Mouse (Mus musculus): Measurements from ENCODE around the gene Pbxip1. TPM values are rescaled to one million over a fixed set of nuclear protein-coding genes. Genes with fewer than 3 reads are reported as not detected.
A peak's percentile ranks its signal among the peaks of the same experiment; 100 is the strongest.

Gene Pbxip1
- polyA plus RNA-seq, 1 experiment from 2014 or later: 7.6 TPM

- H3K27ac ChIP-seq (replicated peaks; ENCODE audit: low read depth, low read length): no peak overlapping the region
- H3K4me1 ChIP-seq (ENCODE audit: control insufficient read depth, insufficient read depth, low read length): no peaks in the 10 kb centered on the region
- no peak overlapping the region for H3K4me3 ChIP-seq (replicated peaks; ENCODE audit: low read depth, low read length)
- no peak overlapping the region for H3K9ac ChIP-seq (replicated peaks; ENCODE audit: low read length)
- no peaks in the 10 kb centered on the region for H3K9me3 ChIP-seq (ENCODE audit: control insufficient read depth, low read length)
- no peaks in the 10 kb centered on the region for H3K27me3 ChIP-seq (ENCODE audit: control insufficient read depth, insufficient read depth, low read length)
- WGBS: 92% methylated on average over 5 of the region's 5 CpGs
- DNase-seq: no peak
- no peak for ATAC-seq (ENCODE audit: low FRiP score, low TSS enrichment)
- H3K4me2 ChIP-seq (ENCODE audit: low read length): no peak overlapping the region
- no peaks in the 10 kb centered on the region for H3K36me3 ChIP-seq (ENCODE audit: control insufficient read depth, insufficient read depth, low read length)
These were observed 45.7 kb downstream of the Pbxip1 start for GRCm38 (mm10) chr3:89482249-89482648.

GRCm38 (mm10) chr3:89484766-89485524 is 48.4 kb downstream of the Pbxip1 start:
- Histone ChIP-seq H3K27ac (replicated peaks; ENCODE audit: low read depth, low read length) (no peak overlapping the region), H3K9ac (replicated peaks; ENCODE audit: low read length) (no peak overlapping the region), H3K4me1 (ENCODE audit: control insufficient read depth, insufficient read depth, low read length) (no peaks in the 10 kb centered on the region), H3K4me2 (ENCODE audit: low read length) (no peak overlapping the region), H3K36me3 (ENCODE audit: control insufficient read depth, insufficient read depth, low read length) (no peaks in the 10 kb centered on the region), H3K4me3 (replicated peaks; ENCODE audit: low read depth, low read length) (no peak overlapping the region), H3K9me3 (ENCODE audit: control insufficient read depth, low read length) (no peaks in the 10 kb centered on the region), H3K27me3 (ENCODE audit: control insufficient read depth, insufficient read depth, low read length) (no peaks in the 10 kb centered on the region)
- peak; percentile 73 for DNase-seq
- ATAC-seq (ENCODE audit: low FRiP score, low TSS enrichment): peak; percentile 62; the same call in 1 of the 2 replicates
- 22% methylated on average over 24 of the region's 24 CpGs for WGBS

- no peak overlapping the region for H3K27ac ChIP-seq (replicated peaks; ENCODE audit: low read depth, low read length)
- no peaks in the 10 kb centered on the region for H3K27me3 ChIP-seq (ENCODE audit: control insufficient read depth, insufficient read depth, low read length)
- H3K4me3 ChIP-seq (replicated peaks; ENCODE audit: low read depth, low read length): no peak overlapping the region
- H3K4me1 ChIP-seq (ENCODE audit: control insufficient read depth, insufficient read depth, low read length): no peaks in the 10 kb centered on the region
- WGBS: 81% methylated on average over 8 of the region's 8 CpGs
- no peaks in the 10 kb centered on the region for H3K36me3 ChIP-seq (ENCODE audit: control insufficient read depth, insufficient read depth, low read length)
- H3K9ac ChIP-seq (replicated peaks; ENCODE audit: low read length): no peak overlapping the region
- no peak for ATAC-seq (ENCODE audit: low FRiP score, low TSS enrichment)
- no peak for DNase-seq
- H3K4me2 ChIP-seq (ENCODE audit: low read length): no peak overlapping the region
- no peaks in the 10 kb centered on the region for H3K9me3 ChIP-seq (ENCODE audit: control insufficient read depth, low read length)
These were observed 49.6 kb downstream of the Pbxip1 start for GRCm38 (mm10) chr3:89486111-89486510.

DNA sequence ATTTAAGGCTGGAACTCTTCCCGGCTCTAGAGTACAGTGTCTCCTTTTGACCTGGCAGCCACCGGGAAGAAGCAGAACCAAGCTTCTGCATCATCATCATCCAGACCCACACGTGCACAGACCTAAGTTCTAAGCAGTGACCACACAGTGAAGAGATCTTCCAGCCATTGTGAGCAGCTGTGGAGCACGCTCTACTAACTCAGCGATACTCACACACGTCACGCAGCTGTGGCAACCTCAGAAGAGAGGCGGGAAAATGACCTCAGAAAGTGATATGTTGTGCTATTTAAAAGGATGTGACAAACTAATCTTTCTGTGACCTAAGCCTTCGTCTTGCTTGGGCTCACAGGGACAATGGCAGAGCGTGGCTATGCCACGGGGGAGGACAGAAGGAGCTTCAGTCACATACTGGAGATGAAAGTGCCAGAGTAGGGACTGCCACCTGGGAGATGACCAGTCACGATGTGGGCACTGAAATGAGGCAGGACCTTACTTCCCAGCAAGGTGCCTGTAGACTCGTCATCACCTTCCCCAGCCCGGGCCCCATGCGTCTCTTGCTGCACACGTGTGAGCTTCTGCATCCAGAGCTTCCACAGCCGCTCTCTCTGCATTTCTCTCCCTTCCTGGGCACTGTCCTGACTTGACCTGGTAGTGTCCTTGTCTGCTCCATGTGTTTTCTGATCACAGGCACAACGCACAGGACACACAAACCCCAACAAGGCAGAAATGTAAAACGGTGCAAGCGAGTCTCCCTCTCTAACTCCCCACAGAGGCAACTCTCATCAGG is 50.6 kb downstream of the Pbxip1 start:
- no peak overlapping the region for H3K27ac ChIP-seq (replicated peaks; ENCODE audit: low read depth, low read length)
- H3K27me3 ChIP-seq (ENCODE audit: control insufficient read depth, insufficient read depth, low read length): no peaks in the 10 kb centered on the region
- H3K4me3 ChIP-seq (replicated peaks; ENCODE audit: low read depth, low read length): no peak overlapping the region
- H3K4me2 ChIP-seq (ENCODE audit: low read length): no peak overlapping the region
- ATAC-seq (ENCODE audit: low FRiP score, low TSS enrichment) (no peak), DNase-seq (no peak)
- H3K36me3 ChIP-seq (ENCODE audit: control insufficient read depth, insufficient read depth, low read length): no peaks in the 10 kb centered on the region
- H3K4me1 ChIP-seq (ENCODE audit: control insufficient read depth, insufficient read depth, low read length): no peaks in the 10 kb centered on the region
- no peaks in the 10 kb centered on the region for H3K9me3 ChIP-seq (ENCODE audit: control insufficient read depth, low read length)
- no peak overlapping the region for H3K9ac ChIP-seq (replicated peaks; ENCODE audit: low read length)
- WGBS: 43% methylated on average over 20 of the region's 20 CpGs

GRCm38 (mm10) chr3:89490790-89491189 is 54.3 kb downstream of the Pbxip1 start:
- peaks cover 10% of the 10 kb centered on the region; the same call in 1 of the 2 replicates for H3K4me1 ChIP-seq (ENCODE audit: control insufficient read depth, insufficient read depth, low read length)
- 89% methylated on average over 3 of the region's 3 CpGs for WGBS
- H3K36me3 ChIP-seq (ENCODE audit: control insufficient read depth, insufficient read depth, low read length): no peaks in the 10 kb centered on the region
- no peak overlapping the region for H3K27ac ChIP-seq (replicated peaks; ENCODE audit: low read depth, low read length)
- ATAC-seq (ENCODE audit: low FRiP score, low TSS enrichment) (no peak), DNase-seq (no peak)
- no peak overlapping the region for H3K4me3 ChIP-seq (replicated peaks; ENCODE audit: low read depth, low read length)
- no peak overlapping the region for H3K4me2 ChIP-seq (ENCODE audit: low read length)
- H3K27me3 ChIP-seq (ENCODE audit: control insufficient read depth, insufficient read depth, low read length): no peaks in the 10 kb centered on the region
- no peaks in the 10 kb centered on the region for H3K9me3 ChIP-seq (ENCODE audit: control insufficient read depth, low read length)
- H3K9ac ChIP-seq (replicated peaks; ENCODE audit: low read length): no peak overlapping the region

GRCm38 (mm10) chr3:89491559-89491958 is 55.1 kb downstream of the Pbxip1 start:
- DNase-seq (no peak), ATAC-seq (ENCODE audit: low FRiP score, low TSS enrichment) (no peak)
- Histone ChIP-seq H3K4me3 (replicated peaks; ENCODE audit: low read depth, low read length) (no peak overlapping the region), H3K4me1 (ENCODE audit: control insufficient read depth, insufficient read depth, low read length) (peaks cover 10% of the 10 kb centered on the region; the same call in 1 of the 2 replicates), H3K9ac (replicated peaks; ENCODE audit: low read length) (no peak overlapping the region), H3K9me3 (ENCODE audit: control insufficient read depth, low read length) (no peaks in the 10 kb centered on the region), H3K27ac (replicated peaks; ENCODE audit: low read depth, low read length) (no peak overlapping the region), H3K27me3 (ENCODE audit: control insufficient read depth, insufficient read depth, low read length) (no peaks in the 10 kb centered on the region), H3K4me2 (ENCODE audit: low read length) (no peak overlapping the region), H3K36me3 (ENCODE audit: control insufficient read depth, insufficient read depth, low read length) (no peaks in the 10 kb centered on the region)
- WGBS: 89% methylated on average over 5 of the region's 5 CpGs

DNA sequence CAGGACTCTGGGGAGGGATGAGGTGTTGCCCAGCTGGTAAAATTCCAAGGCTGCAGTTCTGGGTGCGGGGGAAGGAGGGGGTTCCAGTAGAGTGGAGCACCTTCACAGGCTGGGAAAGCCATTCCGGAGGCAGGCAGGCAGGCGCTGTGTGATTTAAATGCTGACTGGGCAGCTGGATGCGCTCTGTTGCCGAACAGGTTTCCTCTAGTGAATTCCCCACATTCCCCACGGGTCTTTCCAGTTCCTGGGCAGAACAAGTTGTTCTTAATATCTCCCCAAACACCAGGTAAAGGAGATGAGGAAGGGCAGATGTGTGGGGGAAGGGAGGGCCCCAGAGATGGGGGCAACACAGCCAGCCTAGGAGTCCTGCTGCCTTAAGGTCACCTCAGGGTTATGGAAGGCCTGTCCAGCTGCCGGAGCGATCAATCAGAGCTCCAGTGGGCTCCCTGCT is 56.2 kb downstream of the Pbxip1 start:
- WGBS: 44% methylated on average over 8 of the region's 8 CpGs

GRCm38 (mm10) chr3:89494630-89495029 is 58.1 kb downstream of the Pbxip1 start:
- H3K9me3 ChIP-seq (ENCODE audit: control insufficient read depth, low read length): no peaks in the 10 kb centered on the region
- H3K36me3 ChIP-seq (ENCODE audit: control insufficient read depth, insufficient read depth, low read length): no peaks in the 10 kb centered on the region
- no peak for DNase-seq
- H3K9ac ChIP-seq (replicated peaks; ENCODE audit: low read length): no peak overlapping the region
- H3K4me1 ChIP-seq (ENCODE audit: control insufficient read depth, insufficient read depth, low read length): peaks cover 10% of the 10 kb centered on the region; the same call in 1 of the 2 replicates
- H3K27ac ChIP-seq (replicated peaks; ENCODE audit: low read depth, low read length): no peak overlapping the region
- no peak for ATAC-seq (ENCODE audit: low FRiP score, low TSS enrichment)
- WGBS: 94% methylated on average over 5 of the region's 5 CpGs
- no peak overlapping the region for H3K4me3 ChIP-seq (replicated peaks; ENCODE audit: low read depth, low read length)
- no peak overlapping the region for H3K4me2 ChIP-seq (ENCODE audit: low read length)
- H3K27me3 ChIP-seq (ENCODE audit: control insufficient read depth, insufficient read depth, low read length): no peaks in the 10 kb centered on the region

More for the DNA sequence above, 56.2 kb downstream of the Pbxip1 start:
- H3K4me1 ChIP-seq (ENCODE audit: control insufficient read depth, insufficient read depth, low read length): peaks cover 10% of the 10 kb centered on the region; the same call in 1 of the 2 replicates
- no peaks in the 10 kb centered on the region for H3K36me3 ChIP-seq (ENCODE audit: control insufficient read depth, insufficient read depth, low read length)
- no peaks in the 10 kb centered on the region for H3K27me3 ChIP-seq (ENCODE audit: control insufficient read depth, insufficient read depth, low read length)
- DNase-seq (no peak), ATAC-seq (ENCODE audit: low FRiP score, low TSS enrichment) (no peak)
- H3K27ac ChIP-seq (replicated peaks; ENCODE audit: low read depth, low read length): no peak overlapping the region
- no peak overlapping the region for H3K9ac ChIP-seq (replicated peaks; ENCODE audit: low read length)
- H3K4me2 ChIP-seq (ENCODE audit: low read length): no peak overlapping the region
- no peaks in the 10 kb centered on the region for H3K9me3 ChIP-seq (ENCODE audit: control insufficient read depth, low read length)
- H3K4me3 ChIP-seq (replicated peaks; ENCODE audit: low read depth, low read length): no peak overlapping the region
